Mouse (Mus musculus) ES-E14 (cell line): ENCODE measurements at regions not wholly inside any gene's neighbourhood (a gene's known extent, or its start where the extent isn't known, plus 50 kb on each side); places are given as distances from the start of the nearest gene placed in this dataset.

ENCODE experiments used
- DNase-seq: peaks from one replicate; pipeline ENCODE4 v3.0.0-alpha.2; 2013; ENCODE audit warnings: low read depth, low spot score
- H3K27ac ChIP-seq: 2 replicates; pipeline ENCODE4 v1.5.1; 2012; ENCODE audit warnings: low read depth, mild to moderate bottlenecking, low read length, moderate library complexity, mixed read lengths; ENCODE audit not compliant: poor library complexity, insufficient read depth, severe bottlenecking
- H3K36me3 ChIP-seq: 2 replicates; pipeline ENCODE4 v1.6.1; 2012; ENCODE audit warnings: mild to moderate bottlenecking, low read length, moderate library complexity, mixed read lengths; ENCODE audit not compliant: control insufficient read depth, poor library complexity, insufficient read depth, severe bottlenecking
- H3K4me1 ChIP-seq, 2 experiments: fragments of 150-350 bp in 1 of 2; sonication (generic) in 1 of 2; 2 replicates each; pipeline ENCODE4 v1.6.1; 2012; ENCODE audit warnings: low read length in 2 of 2, mild to moderate bottlenecking in 1 of 2, mixed read lengths in 1 of 2; ENCODE audit not compliant: control insufficient read depth in 2 of 2, insufficient read depth in 2 of 2, poor library complexity in 1 of 2
- H3K4me3 ChIP-seq, 2 experiments: fragments of 150-350 bp in 1 of 2; sonication (generic) in 1 of 2; 2 replicates each; pipeline ENCODE4 v1.5.1; 2012; ENCODE audit warnings: low read length in 2 of 2, low read depth in 1 of 2, mild to moderate bottlenecking in 1 of 2, mixed read lengths in 1 of 2; ENCODE audit not compliant: insufficient read depth in 1 of 2, poor library complexity in 1 of 2, severe bottlenecking in 1 of 2
- H3K9ac ChIP-seq: 2 replicates; pipeline ENCODE4 v1.6.1; 2012; ENCODE audit warnings: low read depth, mild to moderate bottlenecking, low read length, mixed read lengths; ENCODE audit not compliant: poor library complexity, insufficient read depth, severe bottlenecking
- H3K9me3 ChIP-seq: fragments of 150-350 bp; sonication (generic); 2 replicates; pipeline ENCODE4 v1.6.1; 2012; ENCODE audit warnings: low read depth, mild to moderate bottlenecking, low read length; ENCODE audit not compliant: control insufficient read depth, insufficient read depth
- CHD2 ChIP-seq: IDR thresholded peaks from 2 replicates; pipeline ENCODE4 v1.6.1; 2014; ENCODE audit warnings: mild to moderate bottlenecking, low read depth, low read length, inconsistent platforms
- HCFC1 ChIP-seq: IDR thresholded peaks from 2 replicates; pipeline ENCODE4 v1.6.1; 2012; ENCODE audit warnings: low read length, inconsistent platforms, borderline replicate concordance; ENCODE audit not compliant: insufficient read depth
- MAFK ChIP-seq: IDR thresholded peaks from 2 replicates; pipeline ENCODE4 v1.6.1; 2014; ENCODE audit warnings: mild to moderate bottlenecking, low read depth, low read length, inconsistent platforms; ENCODE audit not compliant: insufficient read depth
- ZC3H11A ChIP-seq: IDR thresholded peaks from 2 replicates; pipeline ENCODE4 v1.6.1; 2012; ENCODE audit warnings: low read depth, mild to moderate bottlenecking, inconsistent platforms, low read length, borderline replicate concordance
- ZNF384 ChIP-seq: IDR thresholded peaks from 2 replicates; pipeline ENCODE4 v1.6.1; 2012; ENCODE audit warnings: low read depth, low read length, inconsistent platforms
- in situ Hi-C, 2 experiments: fragments of 600-800 bp; cut with MboI; formaldehyde crosslinking; loops; one replicate each; pipeline ENCODE4 v1.15.1; 2025; ENCODE audit warnings: low sequenced_read_pairs in 2 of 2, inconsistent platforms in 1 of 2; ENCODE audit not compliant: unreplicated experiment in 2 of 2

DNA sequence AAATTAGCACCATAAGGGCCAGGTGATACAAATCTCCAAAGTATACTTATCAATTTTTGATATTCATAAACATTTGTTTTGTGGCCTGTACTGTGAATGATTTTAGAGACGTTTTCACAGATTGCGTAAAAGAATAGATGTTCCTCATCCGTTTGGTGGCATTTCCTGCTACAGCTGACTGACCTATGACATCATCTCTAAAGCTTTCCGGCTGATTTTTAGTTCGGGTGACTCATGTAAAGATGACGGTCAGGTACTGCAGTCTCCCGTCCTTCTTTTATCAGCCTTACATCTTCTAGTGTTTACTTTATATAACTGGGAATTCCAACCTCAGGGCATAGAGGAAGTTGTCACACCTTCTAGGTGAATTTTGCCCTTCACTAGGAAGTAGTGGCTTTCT lies 192.7 kb downstream of the Tmem26 start:
- TF ChIP-seq CHD2 (no peak), ZNF384 (no peak), MAFK (no peak), HCFC1 (no peak), ZC3H11A (no peak)
- Histone ChIP-seq H3K9me3 (no peaks in the 10 kb centered on the region), H3K9ac (no peak overlapping the region), H3K36me3 (no peaks in the 10 kb centered on the region), H3K4me1 (no peaks in the 10 kb centered on the region), H3K27ac (no peak overlapping the region), H3K4me3 (no peak overlapping the region)
- in situ Hi-C loops: loop anchor here in 1 of 2 experiments (25.0 kb wide), 1 partner anchor 396 kb away; no protein-coding TSS in a partner anchor
- no peak for DNase-seq

DNA sequence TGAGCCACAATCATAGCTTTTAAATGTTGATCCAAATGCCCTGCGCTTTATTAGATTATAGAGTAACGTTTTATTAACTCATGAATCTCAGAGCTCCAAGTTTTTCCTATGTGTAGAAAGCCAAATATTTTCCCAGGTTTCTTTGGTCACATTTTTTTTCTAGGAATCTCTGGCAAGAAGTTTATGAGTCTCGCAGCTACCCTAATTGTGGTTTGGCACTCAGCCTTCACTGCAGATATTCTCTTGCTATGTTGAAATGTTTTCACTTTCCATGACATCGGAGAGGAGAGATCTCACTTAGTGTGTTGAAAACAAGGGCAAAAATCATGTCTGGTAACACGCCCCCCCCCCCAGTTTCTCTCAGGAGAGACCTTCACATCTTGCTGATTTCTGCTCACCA lies 212.4 kb downstream of the Tmem26 start:
- in situ Hi-C loops: no loop called here
- Histone ChIP-seq H3K9ac (no peak overlapping the region), H3K27ac (no peak overlapping the region), H3K4me1 (no peaks in the 10 kb centered on the region), H3K9me3 (no peaks in the 10 kb centered on the region), H3K4me3 (no peak overlapping the region), H3K36me3 (no peaks in the 10 kb centered on the region)
- TF ChIP-seq HCFC1 (no peak), ZNF384 (no peak)
- no peak for DNase-seq

GRCm38 (mm10) chr10:68943239-68943638 lies 208.0 kb upstream of the Rhobtb1 start:
- H3K36me3 ChIP-seq: no peaks in the 10 kb centered on the region
- H3K27ac ChIP-seq: no peak overlapping the region
- in situ Hi-C loops: no loop called here
- H3K9me3 ChIP-seq: no peaks in the 10 kb centered on the region
- H3K4me1 ChIP-seq: no peaks in the 10 kb centered on the region
- no peak overlapping the region for H3K4me3 ChIP-seq
- no peak overlapping the region for H3K9ac ChIP-seq
- no peak for DNase-seq
- TF ChIP-seq ZNF384 (no peak), MAFK (no peak), HCFC1 (no peak), CHD2 (no peak), ZC3H11A (no peak)

DNA sequence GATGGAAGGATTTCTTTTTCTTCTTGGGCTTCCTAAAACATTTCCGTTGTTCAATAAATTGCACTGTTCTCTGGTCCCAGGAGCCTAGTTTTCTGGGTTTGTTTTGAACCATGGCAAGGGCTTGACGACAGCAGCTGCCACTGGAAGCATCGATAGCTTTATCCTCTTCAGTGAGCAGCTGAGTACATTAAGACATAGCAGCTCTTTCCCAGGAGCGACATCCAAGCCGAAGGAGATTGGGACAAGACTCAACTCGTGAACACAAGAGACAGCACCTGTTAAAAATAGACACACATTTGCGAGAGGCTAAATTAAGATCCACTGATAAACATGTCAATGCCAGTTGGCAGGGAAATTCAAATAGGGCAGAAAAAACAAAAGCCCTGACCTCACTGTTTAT lies 194.7 kb upstream of the Rhobtb1 start:
- no peaks in the 10 kb centered on the region for H3K4me1 ChIP-seq
- DNase-seq: no peak
- no peaks in the 10 kb centered on the region for H3K9me3 ChIP-seq
- H3K27ac ChIP-seq: no peak overlapping the region
- no peak overlapping the region for H3K9ac ChIP-seq
- H3K4me3 ChIP-seq: no peak overlapping the region
- H3K36me3 ChIP-seq: no peaks in the 10 kb centered on the region
- TF ChIP-seq MAFK: no peak
- no peak for TF ChIP-seq ZNF384
- no peak for TF ChIP-seq HCFC1
- TF ChIP-seq CHD2: no peak
- TF ChIP-seq ZC3H11A: no peak
- in situ Hi-C loops: no loop called here

DNA sequence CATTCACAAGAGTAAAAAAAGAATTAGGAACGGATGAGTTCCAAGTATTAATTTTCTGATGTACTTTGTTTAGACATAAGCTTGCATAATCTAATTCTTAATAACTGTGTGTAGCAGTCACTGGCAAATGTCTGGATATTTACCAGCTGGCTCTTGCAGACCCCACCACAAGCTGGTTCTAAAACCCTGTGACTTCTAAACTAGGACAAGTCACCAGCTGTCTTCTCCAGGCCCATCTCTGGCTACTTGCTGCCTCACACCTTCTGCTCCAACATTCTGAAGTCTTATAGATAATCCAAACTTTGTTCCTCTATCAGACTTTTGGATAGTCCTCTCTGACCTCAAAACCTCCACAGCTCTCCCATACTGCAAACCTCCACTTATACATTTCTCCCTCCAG lies 189.9 kb upstream of the Rhobtb1 start:
- DNase-seq: no peak
- TF ChIP-seq MAFK: no peak
- TF ChIP-seq ZNF384: no peak
- no peak for TF ChIP-seq CHD2
- no peak for TF ChIP-seq ZC3H11A
- TF ChIP-seq HCFC1: no peak
- no peak overlapping the region for H3K27ac ChIP-seq
- no peak overlapping the region for H3K9ac ChIP-seq
- no peak overlapping the region for H3K4me3 ChIP-seq
- no peaks in the 10 kb centered on the region for H3K9me3 ChIP-seq
- in situ Hi-C loops: no loop called here
- H3K36me3 ChIP-seq: no peaks in the 10 kb centered on the region
- no peaks in the 10 kb centered on the region for H3K4me1 ChIP-seq
